Mouse (Mus musculus): ENCODE measurements at regions not wholly inside any gene's neighbourhood (a gene's known extent, or its start where the extent isn't known, plus 50 kb on each side); places are given as distances from the start of the nearest gene placed in this dataset.
A peak's percentile ranks its signal among the peaks of the same experiment; 100 is the strongest.

- DNase-seq (ENCODE audit: low spot score), result no peak
These were observed 73.5 kb upstream of the Tspan5 start for GRCm38 (mm10) chr3:138668394-138669092.

- no peak for DNase-seq (ENCODE audit: low spot score)
These were observed 66.1 kb upstream of the Tspan5 start for GRCm38 (mm10) chr3:138675881-138676280.

GRCm38 (mm10) chr3:138678351-138678750 lies 63.6 kb upstream of the Tspan5 start:
- no peak for DNase-seq (ENCODE audit: low spot score)

- DNase-seq (ENCODE audit: low spot score), result peak; percentile 17
These were observed 55.3 kb upstream of the Tspan5 start for GRCm38 (mm10) chr3:138686636-138687230.

- no peak for DNase-seq (ENCODE audit: low spot score)
These were observed 53.4 kb upstream of the Tspan5 start for GRCm38 (mm10) chr3:138688606-138689005.

Measured in left cerebral cortex, adult 11 months (tissue).